Mouse (Mus musculus) midbrain, embryonic 11.5 days (tissue): ENCODE results near the gene Map3k10. TPM values are rescaled to one million over a fixed set of nuclear protein-coding genes. Genes with fewer than 3 reads are reported as not detected.

Source experiments
- ATAC-seq: fragments of 200-750 bp; cut with Nextera tagmentation; 2 replicates; pipeline ENCODE4 v1.8.0; 2017; ENCODE audit warnings: moderate TSS enrichment, moderate library complexity; ENCODE audit not compliant: low FRiP score
- DNase-seq: peaks from one replicate; pipeline ENCODE4 v3.0.0; 2015; ENCODE audit warnings: low spot score; ENCODE audit errors: missing footprints
- H3K27ac ChIP-seq: fragments of 300-500 bp; sonication (generic); 2 replicates; pipeline ENCODE4 v1.5.1; 2014; ENCODE audit warnings: low read depth, low read length
- H3K27me3 ChIP-seq: fragments of 300-500 bp; sonication (generic); 2 replicates; pipeline ENCODE4 v1.6.1; 2014; ENCODE audit warnings: mild to moderate bottlenecking, low read length, moderate library complexity, mixed read lengths; ENCODE audit not compliant: control insufficient read depth, insufficient read depth
- H3K36me3 ChIP-seq: fragments of 300-500 bp; sonication (generic); 2 replicates; pipeline ENCODE4 v1.6.1; 2014; ENCODE audit warnings: mild to moderate bottlenecking, low read length, moderate library complexity, mixed read lengths; ENCODE audit not compliant: control insufficient read depth, insufficient read depth
- H3K4me1 ChIP-seq: fragments of 300-500 bp; sonication (generic); 2 replicates; pipeline ENCODE4 v1.6.1; 2014; ENCODE audit warnings: low read length; ENCODE audit not compliant: control insufficient read depth, insufficient read depth
- H3K4me2 ChIP-seq: fragments of 300-500 bp; sonication (generic); 2 replicates; pipeline ENCODE4 v1.6.1; 2014; ENCODE audit warnings: mild to moderate bottlenecking, moderate library complexity
- H3K4me3 ChIP-seq: fragments of 300-500 bp; sonication (generic); 2 replicates; pipeline ENCODE4 v1.5.1; 2014; ENCODE audit warnings: low read depth, low read length
- H3K9ac ChIP-seq: fragments of 300-500 bp; sonication (generic); 2 replicates; pipeline ENCODE4 v1.6.1; 2014; ENCODE audit warnings: low read length
- H3K9me3 ChIP-seq: fragments of 300-500 bp; sonication (generic); 2 replicates; pipeline ENCODE4 v1.6.1; 2016; ENCODE audit warnings: low read length; ENCODE audit not compliant: control insufficient read depth
- WGBS: fragments of 180-500 bp; shearing (Covaris S2); extraction: QIAGEN DNeasy Blood & Tissue Kit; methylation state at CpG from one replicate; pipeline ENCODE4 v1.1.7; 2014; 5-methylcytosine and 5-hydroxymethylcytosine counted together
- polyA plus RNA-seq: library from polyadenylated mRNA; unstranded; fragments of >200 nt; fragmentation: Nextera tagmentation; extraction: Ambion mirVana; gene quantifications from 2 replicates; pipeline ENCODE4 v1.2.1, GENCODE M21; 2014

The Map3k10 gene
- polyA plus RNA-seq, 1 experiment from 2014 or later, result 8.8 TPM

- peaks cover 4% of the 10 kb centered on the region for H3K36me3 ChIP-seq
- 95% methylated on average over 4 of the region's 4 CpGs for whole genome bisulfite sequencing
- H3K4me3 ChIP-seq, result no peak overlapping the region
- H3K27ac ChIP-seq, result no peak overlapping the region
- no peak for DNase-seq
- H3K9me3 ChIP-seq, result no peaks in the 10 kb centered on the region
- H3K4me2 ChIP-seq, result no peak overlapping the region
- peaks cover 5% of the 10 kb centered on the region for H3K4me1 ChIP-seq
- ATAC-seq, result no peak
- H3K27me3 ChIP-seq, result no peaks in the 10 kb centered on the region
- H3K9ac ChIP-seq, result no peak overlapping the region
Observed at GRCm38 (mm10) chr7:27609285-27609684, 65.1 kb downstream of the Map3k10 start.

- no peaks in the 10 kb centered on the region for H3K27me3 ChIP-seq
- DNase-seq (peak; percentile 64), ATAC-seq (no peak)
- H3K36me3 ChIP-seq, result peaks cover 4% of the 10 kb centered on the region
- no peak overlapping the region for H3K4me3 ChIP-seq
- no peak overlapping the region for H3K4me2 ChIP-seq
- H3K27ac ChIP-seq, result no peak overlapping the region
- whole genome bisulfite sequencing, result 92% methylated on average over 3 of the region's 3 CpGs
- H3K9me3 ChIP-seq, result no peaks in the 10 kb centered on the region
- no peak overlapping the region for H3K9ac ChIP-seq
- no peaks in the 10 kb centered on the region for H3K4me1 ChIP-seq
Observed at GRCm38 (mm10) chr7:27608130-27608529, 66.3 kb downstream of the Map3k10 start.

GRCm38 (mm10) chr7:27607580-27607979 lies 66.8 kb downstream of the Map3k10 start:
- H3K27me3 ChIP-seq, result no peaks in the 10 kb centered on the region
- ATAC-seq (no peak), DNase-seq (no peak)
- no peaks in the 10 kb centered on the region for H3K4me1 ChIP-seq
- H3K4me3 ChIP-seq, result no peak overlapping the region
- peaks cover 4% of the 10 kb centered on the region for H3K36me3 ChIP-seq
- no peak overlapping the region for H3K4me2 ChIP-seq
- H3K27ac ChIP-seq, result no peak overlapping the region
- WGBS, result 88% methylated on average over 5 of the region's 5 CpGs
- no peaks in the 10 kb centered on the region for H3K9me3 ChIP-seq
- no peak overlapping the region for H3K9ac ChIP-seq

GRCm38 (mm10) chr7:27606481-27607254 lies 67.7 kb downstream of the Map3k10 start:
- H3K4me3 ChIP-seq, result no peak overlapping the region
- H3K36me3 ChIP-seq, result peaks cover 4% of the 10 kb centered on the region
- 0 out of 2 replicates have a peak overlapping the region, but pooled peaks have one; percentile 20 for H3K9ac ChIP-seq
- no peak overlapping the region for H3K4me2 ChIP-seq
- no peaks in the 10 kb centered on the region for H3K9me3 ChIP-seq
- ATAC-seq (no peak), DNase-seq (peak; percentile 60)
- no peaks in the 10 kb centered on the region for H3K4me1 ChIP-seq
- 76% methylated on average over 10 of the region's 10 CpGs for WGBS
- H3K27ac ChIP-seq, result no peak overlapping the region
- no peaks in the 10 kb centered on the region for H3K27me3 ChIP-seq

Other genes with a start within 250 kb of the Map3k10 start
- 0.08 and 0.31 TPM in 2 replicates for gene Sptbn4, start 226.9 kb downstream of the Map3k10 start, polyA plus RNA-seq
- gene Blvrb, start 226.6 kb downstream of the Map3k10 start, polyA plus RNA-seq, result 33.1 and 39.5 TPM in 2 replicates
- gene Sertad3, start 200.8 kb downstream of the Map3k10 start, polyA plus RNA-seq, result 20.3 and 22.0 TPM in 2 replicates
- gene Sertad1, start 187.7 kb downstream of the Map3k10 start, polyA plus RNA-seq, result 13.4 and 15.5 TPM in 2 replicates
- 0.77 and 0.85 TPM in 2 replicates for gene Prx, start 175.3 kb downstream of the Map3k10 start, polyA plus RNA-seq
- gene Hipk4, start 151.3 kb downstream of the Map3k10 start, polyA plus RNA-seq, result 0.18 and 0.21 TPM in 2 replicates
- gene Pld3, start 121.4 kb downstream of the Map3k10 start, polyA plus RNA-seq, result 62.5 and 63.5 TPM in 2 replicates
- gene 2310022A10Rik, start 121.4 kb downstream of the Map3k10 start, polyA plus RNA-seq, result 24.6 and 26.5 TPM in 2 replicates
- gene Akt2, start 83.0 kb downstream of the Map3k10 start, polyA plus RNA-seq, result 62.6 and 69.0 TPM in 2 replicates
- 9.3 and 10.2 TPM in 2 replicates for gene Ttc9b, start 20.7 kb downstream of the Map3k10 start, polyA plus RNA-seq
- gene Zfp607b, start 14.7 kb upstream of the Map3k10 start, polyA plus RNA-seq, result 8.6 and 9.3 TPM in 2 replicates
- gene Zfp60, start 56.8 kb upstream of the Map3k10 start, polyA plus RNA-seq, result 83.0 and 89.2 TPM in 2 replicates
- 2.4 and 2.8 TPM in 2 replicates for gene Zfp626, start 132.6 kb upstream of the Map3k10 start, polyA plus RNA-seq
- gene Zfp59, start 164.0 kb upstream of the Map3k10 start, polyA plus RNA-seq, result 12.3 and 13.1 TPM in 2 replicates
- 3.0 and 3.9 TPM in 2 replicates for gene Zfp607a, start 182.9 kb upstream of the Map3k10 start, polyA plus RNA-seq